Mouse (Mus musculus): ENCODE measurements at regions not wholly inside any gene's neighbourhood (a gene's known extent, or its start where the extent isn't known, plus 50 kb on each side); places are given as distances from the start of the nearest gene placed in this dataset.
A peak's percentile ranks its signal among the peaks of the same experiment; 100 is the strongest.

- H3K4me2 ChIP-seq, result no peak overlapping the region
- 48% methylated on average over 4 of the region's 4 CpGs for WGBS
- ATAC-seq (ENCODE audit: insufficient read depth) (no peak), DNase-seq (no peak)
- no peaks in the 10 kb centered on the region for H3K36me3 ChIP-seq (ENCODE audit: insufficient read depth)
- H3K4me3 ChIP-seq (ENCODE audit: low read depth, low read length), result no peak overlapping the region
- TF ChIP-seq CTCF (IDR thresholded peaks at IDR 0.05; ENCODE audit: low read depth), result no peak
- H3K9ac ChIP-seq, result no peak overlapping the region
- no peaks in the 10 kb centered on the region for H3K9me3 ChIP-seq (ENCODE audit: low read depth, low read length)
- no peak overlapping the region for H3K27ac ChIP-seq (ENCODE audit: low read depth)
- no peaks in the 10 kb centered on the region for H3K4me1 ChIP-seq (ENCODE audit: insufficient read depth)
- H3K27me3 ChIP-seq (ENCODE audit: insufficient read depth, low read length), result no peaks in the 10 kb centered on the region
Observed at GRCm38 (mm10) chr4:140348802-140349201, 102.2 kb upstream of the Igsf21 start.

- no peak overlapping the region for H3K9ac ChIP-seq
- no peak overlapping the region for H3K4me2 ChIP-seq
- H3K36me3 ChIP-seq (ENCODE audit: insufficient read depth), result no peaks in the 10 kb centered on the region
- no peak for ATAC-seq (ENCODE audit: insufficient read depth)
- TF ChIP-seq CTCF (IDR thresholded peaks at IDR 0.05; ENCODE audit: low read depth), result no peak
- H3K9me3 ChIP-seq (ENCODE audit: low read depth, low read length), result no peaks in the 10 kb centered on the region
- 93% methylated on average over 4 of the region's 4 CpGs for WGBS
- no peak overlapping the region for H3K4me3 ChIP-seq (ENCODE audit: low read depth, low read length)
- no peak for DNase-seq
- no peak overlapping the region for H3K27ac ChIP-seq (ENCODE audit: low read depth)
- H3K4me1 ChIP-seq (ENCODE audit: insufficient read depth), result no peaks in the 10 kb centered on the region
- H3K27me3 ChIP-seq (ENCODE audit: insufficient read depth, low read length), result no peaks in the 10 kb centered on the region
Observed at GRCm38 (mm10) chr4:140330138-140330537, 83.6 kb upstream of the Igsf21 start.

GRCm38 (mm10) chr4:140326706-140327440 is 80.3 kb upstream of the Igsf21 start:
- no peak overlapping the region for H3K4me2 ChIP-seq
- DNase-seq (peak; percentile 53), ATAC-seq (ENCODE audit: insufficient read depth) (no peak)
- TF ChIP-seq CTCF (IDR thresholded peaks at IDR 0.05; ENCODE audit: low read depth), result no peak
- H3K27me3 ChIP-seq (ENCODE audit: insufficient read depth, low read length), result no peaks in the 10 kb centered on the region
- H3K4me3 ChIP-seq (ENCODE audit: low read depth, low read length), result no peak overlapping the region
- H3K9ac ChIP-seq, result no peak overlapping the region
- no peaks in the 10 kb centered on the region for H3K4me1 ChIP-seq (ENCODE audit: insufficient read depth)
- no peaks in the 10 kb centered on the region for H3K9me3 ChIP-seq (ENCODE audit: low read depth, low read length)
- H3K36me3 ChIP-seq (ENCODE audit: insufficient read depth), result no peaks in the 10 kb centered on the region
- no peak overlapping the region for H3K27ac ChIP-seq (ENCODE audit: low read depth)
- WGBS, result 27% methylated on average over 10 of the region's 10 CpGs

- no peak overlapping the region for H3K9ac ChIP-seq
- WGBS, result 89% methylated on average over 7 of the region's 7 CpGs
- no peak overlapping the region for H3K27ac ChIP-seq (ENCODE audit: low read depth)
- no peak overlapping the region for H3K4me3 ChIP-seq (ENCODE audit: low read depth, low read length)
- no peak overlapping the region for H3K4me2 ChIP-seq
- H3K36me3 ChIP-seq (ENCODE audit: insufficient read depth), result no peaks in the 10 kb centered on the region
- H3K9me3 ChIP-seq (ENCODE audit: low read depth, low read length), result no peaks in the 10 kb centered on the region
- no peak for DNase-seq
- H3K4me1 ChIP-seq (ENCODE audit: insufficient read depth), result no peaks in the 10 kb centered on the region
- no peak for TF ChIP-seq CTCF (IDR thresholded peaks at IDR 0.05; ENCODE audit: low read depth)
- no peaks in the 10 kb centered on the region for H3K27me3 ChIP-seq (ENCODE audit: insufficient read depth, low read length)
- no peak for ATAC-seq (ENCODE audit: insufficient read depth)
Observed at GRCm38 (mm10) chr4:140325677-140326052, 79.1 kb upstream of the Igsf21 start.

GRCm38 (mm10) chr4:140324971-140325676 is 78.5 kb upstream of the Igsf21 start:
- no peak overlapping the region for H3K4me3 ChIP-seq (ENCODE audit: low read depth, low read length)
- H3K36me3 ChIP-seq (ENCODE audit: insufficient read depth), result no peaks in the 10 kb centered on the region
- 81% methylated on average over 8 of the region's 8 CpGs for WGBS
- no peak for TF ChIP-seq CTCF (IDR thresholded peaks at IDR 0.05; ENCODE audit: low read depth)
- no peak overlapping the region for H3K27ac ChIP-seq (ENCODE audit: low read depth)
- DNase-seq (no peak), ATAC-seq (ENCODE audit: insufficient read depth) (no peak)
- H3K27me3 ChIP-seq (ENCODE audit: insufficient read depth, low read length), result no peaks in the 10 kb centered on the region
- no peaks in the 10 kb centered on the region for H3K9me3 ChIP-seq (ENCODE audit: low read depth, low read length)
- no peak overlapping the region for H3K4me2 ChIP-seq
- no peaks in the 10 kb centered on the region for H3K4me1 ChIP-seq (ENCODE audit: insufficient read depth)
- no peak overlapping the region for H3K9ac ChIP-seq

- Histone ChIP-seq H3K36me3 (ENCODE audit: insufficient read depth) (no peaks in the 10 kb centered on the region), H3K4me2 (no peak overlapping the region), H3K27ac (ENCODE audit: low read depth) (no peak overlapping the region), H3K9ac (no peak overlapping the region), H3K9me3 (ENCODE audit: low read depth, low read length) (no peaks in the 10 kb centered on the region), H3K4me1 (ENCODE audit: insufficient read depth) (no peaks in the 10 kb centered on the region), H3K27me3 (ENCODE audit: insufficient read depth, low read length) (no peaks in the 10 kb centered on the region), H3K4me3 (ENCODE audit: low read depth, low read length) (no peak overlapping the region)
- DNase-seq (no peak), ATAC-seq (ENCODE audit: insufficient read depth) (no peak)
- WGBS, result 70% methylated on average over 15 of the region's 15 CpGs
- TF ChIP-seq CTCF (IDR thresholded peaks at IDR 0.05; ENCODE audit: low read depth), result no peak
Observed at GRCm38 (mm10) chr4:140320120-140320921, 73.7 kb upstream of the Igsf21 start.

- no peak for DNase-seq
- no peak overlapping the region for H3K27ac ChIP-seq (ENCODE audit: low read depth)
- no peaks in the 10 kb centered on the region for H3K4me1 ChIP-seq (ENCODE audit: insufficient read depth)
- no peak for TF ChIP-seq CTCF (IDR thresholded peaks at IDR 0.05; ENCODE audit: low read depth)
- H3K27me3 ChIP-seq (ENCODE audit: insufficient read depth, low read length), result no peaks in the 10 kb centered on the region
- H3K9me3 ChIP-seq (ENCODE audit: low read depth, low read length), result no peaks in the 10 kb centered on the region
- H3K36me3 ChIP-seq (ENCODE audit: insufficient read depth), result no peaks in the 10 kb centered on the region
- 85% methylated on average over 16 of the region's 16 CpGs for WGBS
- H3K4me3 ChIP-seq (ENCODE audit: low read depth, low read length), result no peak overlapping the region
- no peak overlapping the region for H3K9ac ChIP-seq
- ATAC-seq (ENCODE audit: insufficient read depth), result no peak
- H3K4me2 ChIP-seq, result no peak overlapping the region
Observed at GRCm38 (mm10) chr4:140312635-140313034, 66.1 kb upstream of the Igsf21 start.

Data from lung, embryonic 14.5 days (tissue).